Mouse (Mus musculus) G1E (cell line): ENCODE measurements around the gene Chst12.

ENCODE experiments used
- CTCF ChIP-seq: IDR thresholded peaks from 2 replicates; pipeline ENCODE4 v1.5.1; 2012; ENCODE audit warnings: low read depth, low read length, inconsistent platforms, mixed read lengths
- GATA1 ChIP-seq: IDR thresholded peaks from 2 replicates; pipeline ENCODE4 v1.6.1; 2012; ENCODE audit warnings: borderline replicate concordance, low read length, inconsistent platforms, mixed read lengths
- TAL1 ChIP-seq: conservative IDR thresholded peaks from 2 replicates; pipeline ENCODE4 v1.6.1; 2012; ENCODE audit warnings: low read depth, low read length, inconsistent platforms, mixed read lengths

- no peak for TF ChIP-seq CTCF
- no peak for TF ChIP-seq GATA1
- no peak for TF ChIP-seq TAL1
Observed at GRCm38 (mm10) chr5:140492684-140493233, 12.6 kb upstream of the Chst12 start.
